Mouse (Mus musculus) large intestine, adult 2 months (tissue): ENCODE data around the gene Itgb1bp1. TPM values are rescaled to one million over a fixed set of nuclear protein-coding genes. Genes with fewer than 3 reads are reported as not detected.
A peak's percentile ranks its signal among the peaks of the same experiment; 100 is the strongest.

Experiments used
- DNase-seq: peaks from one replicate; pipeline ENCODE4 v3.0.0-alpha.2; 2012; ENCODE audit warnings: low read depth, low spot score
- WGBS: fragments of 180-500 bp; shearing (Covaris S2); methylation state at CpG from one replicate; pipeline ENCODE4 v1.1.7; 2018; 5-methylcytosine and 5-hydroxymethylcytosine counted together
- polyA plus RNA-seq: library from polyadenylated mRNA; depleted of rRNA; stranded (reverse); fragments of >200 nt; gene quantifications from 2 replicates; pipeline ENCODE4 v1.2.3, GENCODE M21; 2012

The Itgb1bp1 gene
- polyA plus RNA-seq, 1 experiment, result 8.6 TPM

DNA sequence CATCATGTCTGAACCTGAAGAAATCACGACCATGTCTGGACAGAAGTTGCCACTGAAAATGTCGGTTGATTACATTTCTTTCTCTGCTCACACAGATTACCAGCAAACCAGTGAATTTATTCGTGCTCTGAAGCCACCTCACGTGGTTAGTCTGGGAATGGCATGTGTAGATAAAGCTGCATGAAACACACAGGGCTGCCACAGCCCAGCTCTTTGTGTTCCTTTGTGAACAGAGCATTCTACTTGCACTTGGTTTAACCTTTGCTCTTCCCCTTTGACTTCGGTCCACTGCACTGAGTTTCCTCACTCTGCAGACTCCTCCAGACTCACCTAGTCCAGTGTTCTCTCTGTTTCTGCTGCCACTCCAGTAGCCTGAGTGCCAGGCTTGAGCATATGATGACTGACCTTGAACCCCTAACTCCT is 16.3 kb upstream of the Itgb1bp1 start:
- DNase-seq, result no peak
- 37% methylated on average over 5 of the region's 5 CpGs for WGBS

- 23% methylated on average over 8 of the region's 8 CpGs for WGBS
- no peak for DNase-seq
These were observed 15.8 kb upstream of the Itgb1bp1 start for GRCm38 (mm10) chr12:21301932-21302331.

DNA sequence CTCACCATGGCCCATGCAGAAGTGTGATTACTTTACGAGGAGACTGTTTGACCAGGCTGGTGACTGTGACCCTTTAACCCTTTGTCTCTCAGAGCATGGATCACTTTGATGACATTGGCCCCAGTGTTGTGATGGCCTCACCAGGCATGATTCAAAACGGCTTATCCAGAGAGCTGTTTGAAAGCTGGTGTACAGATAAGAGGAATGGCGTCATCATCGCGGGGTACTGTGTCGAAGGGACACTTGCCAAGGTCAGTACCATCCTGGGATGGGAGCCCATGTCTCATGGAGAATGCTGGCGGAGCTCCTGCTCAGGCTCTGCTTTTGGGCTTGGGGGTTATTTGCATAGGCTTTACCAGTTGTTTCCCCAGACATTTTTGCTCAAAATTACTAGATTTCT is 15.2 kb upstream of the Itgb1bp1 start:
- WGBS, result 76% methylated on average over 7 of the region's 7 CpGs
- DNase-seq, result no peak

DNA sequence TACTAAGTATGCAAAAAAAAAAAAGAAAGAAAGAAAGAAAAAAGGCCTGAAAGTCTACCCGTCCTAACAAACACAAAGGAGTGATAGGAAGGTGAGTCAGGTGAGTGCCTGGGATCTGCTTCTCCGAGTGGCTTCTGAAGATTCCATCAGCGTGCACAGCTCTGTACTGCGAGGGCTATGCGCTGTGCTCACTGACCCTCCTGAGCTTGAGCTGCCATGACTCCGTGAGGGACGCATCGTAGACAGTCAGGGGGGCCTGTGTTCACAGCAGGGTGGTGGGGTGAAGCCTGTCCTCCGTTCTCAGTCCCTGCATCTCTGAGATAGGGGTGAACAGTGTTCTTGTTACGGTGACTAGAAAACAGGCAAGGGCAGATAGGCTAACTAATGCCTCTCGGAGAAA is 12.8 kb upstream of the Itgb1bp1 start:
- DNase-seq, result no peak
- 98% methylated on average over 11 of the region's 11 CpGs for WGBS

DNA sequence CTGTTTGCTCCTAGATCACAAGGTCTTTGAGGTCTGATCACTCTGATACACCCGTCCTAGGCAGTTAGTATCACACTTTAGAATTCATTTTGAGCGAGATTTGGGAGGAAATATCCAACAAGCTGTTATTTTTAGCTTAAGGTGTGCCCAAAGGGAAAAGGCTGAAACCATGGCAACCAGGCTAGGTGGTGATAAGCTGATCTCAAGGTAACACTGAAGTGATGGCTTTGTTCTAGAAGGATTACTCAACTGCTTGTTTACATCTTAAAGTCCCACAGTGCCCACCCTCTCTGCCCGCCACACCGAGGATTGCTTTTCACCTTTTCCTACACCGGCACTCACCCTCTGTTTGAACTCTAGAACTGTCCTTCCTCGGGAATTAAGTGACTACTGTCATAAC is 3.6 kb upstream of the Itgb1bp1 start:
- WGBS, result 64% methylated on average over 6 of the region's 6 CpGs
- DNase-seq, result no peak

GRCm38 (mm10) chr12:21288716-21289395 is 2.8 kb upstream of the Itgb1bp1 start:
- WGBS, result 94% methylated on average over 3 of the region's 3 CpGs
- no peak for DNase-seq

DNA sequence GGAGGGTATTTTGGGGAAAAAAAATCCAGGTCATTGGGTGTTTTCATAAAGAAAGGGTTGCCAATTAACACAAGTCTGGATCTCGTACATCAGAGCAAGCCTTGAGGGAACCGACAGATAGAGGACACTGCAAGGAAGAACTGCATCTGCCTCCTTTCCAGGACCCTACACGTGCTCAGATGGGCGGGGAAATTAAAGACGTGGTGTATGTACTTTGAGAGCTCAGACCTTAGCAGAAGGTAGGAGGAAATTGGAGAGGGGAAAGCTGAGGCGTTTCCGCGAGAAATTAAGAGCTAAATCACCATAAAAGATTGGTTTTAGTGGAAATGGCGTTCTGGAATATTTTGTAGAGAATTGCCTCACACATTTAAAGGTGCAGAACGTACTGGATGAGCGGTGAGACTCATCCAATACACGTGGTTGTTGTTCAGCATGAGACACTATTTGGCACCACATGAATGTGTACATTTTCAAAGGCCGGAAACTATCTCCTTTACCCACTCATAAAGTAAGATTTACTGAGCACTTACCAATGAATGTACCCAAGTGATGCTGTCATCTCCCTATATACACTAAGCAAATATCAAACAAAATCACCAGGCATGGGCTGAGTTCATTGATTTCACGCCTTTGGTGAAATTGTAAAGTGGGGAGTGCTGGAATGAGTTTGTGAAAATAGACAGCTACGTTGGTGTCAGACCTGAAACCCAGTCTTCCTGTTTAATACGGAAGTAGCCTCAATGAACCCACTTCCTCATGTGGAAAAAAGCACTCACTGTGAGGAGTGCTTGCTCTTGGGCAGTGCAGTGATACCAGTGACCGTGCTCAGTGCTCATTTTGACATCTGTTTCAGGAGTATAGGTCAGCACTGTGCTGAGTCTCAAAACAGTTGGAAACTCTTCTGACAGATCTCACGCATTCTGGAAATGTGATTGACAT is 897 bp upstream of the Itgb1bp1 start:
- peak; percentile 22 for DNase-seq
- WGBS, result 11% methylated on average over 18 of the region's 18 CpGs

- DNase-seq, result peak; percentile 11
- WGBS, result under 1% methylated on average over 47 of the region's 47 CpGs
These were observed 409 bp downstream of the Itgb1bp1 start for GRCm38 (mm10) chr12:21285508-21286242.

GRCm38 (mm10) chr12:21284761-21285441 is 1.2 kb downstream of the Itgb1bp1 start, which contains the start of gene Cpsf3:
Gene Cpsf3, plus strand, starts transcription at chr12:21285391.
- no peak for DNase-seq
- 61% methylated on average over 11 of the region's 11 CpGs for WGBS

- no peak for DNase-seq
- WGBS, result 81% methylated on average over 1 of the region's 1 CpGs
These were observed 8.7 kb downstream of the Itgb1bp1 start for GRCm38 (mm10) chr12:21277352-21277864.

DNA sequence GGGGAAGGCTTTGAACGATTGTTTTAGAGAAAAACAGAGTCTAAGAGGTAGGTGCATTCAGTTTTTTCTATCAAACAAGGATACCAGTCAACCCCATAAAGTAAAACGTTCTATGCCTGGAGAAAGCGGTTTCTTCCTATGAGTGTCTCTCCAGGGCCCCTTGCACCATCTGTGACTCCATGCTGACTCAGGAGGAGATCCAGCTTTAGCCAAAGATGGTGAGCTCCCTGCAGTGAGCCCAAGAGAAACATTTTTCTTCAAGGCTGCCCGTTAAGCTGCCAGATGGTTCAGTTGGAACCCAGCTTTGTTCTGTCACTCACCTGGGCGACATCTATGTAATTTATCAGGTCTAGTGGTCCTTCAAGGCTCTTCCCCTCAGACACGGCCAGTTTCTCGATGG is 11.6 kb downstream of the Itgb1bp1 start:
- no peak for DNase-seq
- WGBS, result 87% methylated on average over 7 of the region's 7 CpGs

GRCm38 (mm10) chr12:21268083-21268616 is 17.9 kb downstream of the Itgb1bp1 start:
- DNase-seq, result no peak
- 89% methylated on average over 8 of the region's 8 CpGs for WGBS

- no peak for DNase-seq
- 75% methylated on average over 2 of the region's 2 CpGs for WGBS
These were observed 19.3 kb downstream of the Itgb1bp1 start for GRCm38 (mm10) chr12:21266784-21267098.

DNA sequence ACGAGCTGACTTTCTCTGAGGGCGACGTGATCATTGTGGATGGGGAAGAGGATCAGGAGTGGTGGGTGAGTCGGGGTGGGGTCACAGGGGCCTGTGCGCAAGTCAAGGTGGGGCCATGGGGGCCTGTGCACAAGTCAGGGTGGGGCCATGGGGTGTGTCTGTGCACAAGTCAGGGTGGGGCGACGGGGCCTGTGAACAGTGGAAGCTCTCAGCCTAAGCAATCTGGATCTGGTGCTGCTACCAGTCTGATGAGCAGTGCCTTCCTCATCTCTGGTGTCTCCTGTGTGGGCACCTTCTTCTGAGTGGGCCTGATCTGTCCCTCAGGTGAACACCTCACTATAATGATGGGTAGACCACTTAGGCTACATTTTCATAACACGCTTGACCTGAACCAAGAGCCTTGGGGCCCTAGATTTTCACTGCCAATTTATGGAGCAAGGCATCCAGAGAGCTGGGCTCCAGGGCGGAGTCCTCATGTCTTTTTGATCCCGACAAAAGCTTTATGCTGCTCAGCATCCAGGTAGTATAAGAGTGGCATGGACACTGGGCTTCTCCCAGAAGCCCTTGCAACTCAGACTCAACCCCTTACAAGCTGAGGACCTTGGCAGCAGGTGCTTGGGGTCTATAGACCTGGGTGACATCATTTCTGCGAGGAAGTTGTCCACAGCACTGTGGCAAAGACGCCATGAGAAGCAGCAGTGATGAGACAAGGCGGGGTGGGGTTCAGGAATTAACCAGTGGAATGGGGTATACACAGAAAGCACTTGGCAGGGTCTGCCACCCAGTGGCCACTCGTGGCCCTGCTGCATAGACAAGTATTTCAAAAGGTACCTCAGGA is 19.9 kb downstream of the Itgb1bp1 start:
- 55% methylated on average over 14 of the region's 14 CpGs for WGBS
- no peak for DNase-seq

GRCm38 (mm10) chr12:21265501-21265900 is 20.6 kb downstream of the Itgb1bp1 start:
- WGBS, result 87% methylated on average over 4 of the region's 4 CpGs
- no peak for DNase-seq

DNA sequence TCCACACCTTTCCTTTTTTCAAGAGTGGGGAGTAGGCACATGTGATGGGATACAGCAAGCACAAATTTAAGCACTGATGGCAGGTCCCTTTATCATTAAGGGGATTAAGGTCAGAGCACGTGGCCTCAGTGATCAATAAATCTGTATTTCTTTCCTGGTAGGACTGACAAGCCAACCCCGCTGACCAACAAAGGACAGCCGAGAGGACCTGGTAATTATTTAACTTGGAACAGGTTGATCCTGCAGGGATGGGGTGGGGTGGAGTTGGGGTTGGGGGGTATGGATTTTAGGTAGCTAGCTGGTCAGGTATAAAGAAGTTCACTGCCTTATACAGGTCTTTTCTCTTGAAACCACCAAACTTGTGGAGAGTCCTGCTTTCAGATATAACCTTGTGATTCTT is 21.1 kb downstream of the Itgb1bp1 start:
- 59% methylated on average over 3 of the region's 3 CpGs for WGBS
- DNase-seq, result no peak

GRCm38 (mm10) chr12:21264241-21264640 is 21.8 kb downstream of the Itgb1bp1 start:
- no peak for DNase-seq

GRCm38 (mm10) chr12:21263256-21263655 is 22.8 kb downstream of the Itgb1bp1 start:
- 92% methylated on average over 5 of the region's 5 CpGs for WGBS
- DNase-seq, result no peak

More at GRCm38 (mm10) chr12:21264241-21264640, 21.8 kb downstream of the Itgb1bp1 start:
- 70% methylated on average over 5 of the region's 5 CpGs for WGBS
